Mouse (Mus musculus): ENCODE results near the gene Trpm8.

GRCm38 (mm10) chr1:88356616-88357015 is 79.2 kb downstream of the Trpm8 start:
- TF ChIP-seq CTCF (IDR thresholded peaks at IDR 0.05; ENCODE audit: extremely low read depth, insufficient read length, insufficient replicate concordance, low read depth, low read length) (no peak), POLR2A (IDR thresholded peaks at IDR 0.05; ENCODE audit: low read depth, low read length) (no peak)
